Mouse (Mus musculus): ENCODE data around the gene Gab2. TPM values are rescaled to one million over a fixed set of nuclear protein-coding genes. Genes with fewer than 3 reads are reported as not detected.

The Gab2 gene
- polyA plus RNA-seq, 1 experiment from 2014 or later: 10.6 TPM

DNA sequence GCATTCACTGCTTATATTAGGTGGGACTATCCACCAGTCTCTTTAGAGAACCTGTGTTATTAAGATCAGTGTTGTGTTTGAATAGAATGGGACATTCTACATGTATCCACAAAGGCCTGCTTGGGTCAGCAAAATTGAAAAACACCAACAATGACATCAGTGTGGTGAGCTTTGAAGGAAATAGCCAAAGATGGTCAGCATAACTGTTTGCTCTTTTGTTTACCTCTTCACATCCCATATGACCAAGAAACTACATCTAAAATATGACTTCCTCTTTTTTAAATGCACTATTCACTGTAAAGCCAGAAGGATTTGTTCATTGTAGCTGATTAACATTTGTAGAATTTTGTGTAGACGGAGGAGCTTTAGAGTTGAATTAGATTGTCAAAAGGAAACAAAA is 82.9 kb downstream of the Gab2 start:
- Histone ChIP-seq H3K4me3 (no peak overlapping the region), H3K9me3 (no peaks in the 10 kb centered on the region), H3K27me3 (ENCODE audit: insufficient read depth, poor library complexity, severe bottlenecking) (no peaks in the 10 kb centered on the region), H3K27ac (no peak overlapping the region), H3K36me3 (no peaks in the 10 kb centered on the region), H3K4me1 (replicated peaks) (0 out of 2 replicates have a peak, but pooled peaks cover 4% of the 10 kb centered on the region)
- no peak for DNase-seq (ENCODE audit: low spot score)
- 61% methylated on average over 1 of the region's 1 CpGs for WGBS

DNA sequence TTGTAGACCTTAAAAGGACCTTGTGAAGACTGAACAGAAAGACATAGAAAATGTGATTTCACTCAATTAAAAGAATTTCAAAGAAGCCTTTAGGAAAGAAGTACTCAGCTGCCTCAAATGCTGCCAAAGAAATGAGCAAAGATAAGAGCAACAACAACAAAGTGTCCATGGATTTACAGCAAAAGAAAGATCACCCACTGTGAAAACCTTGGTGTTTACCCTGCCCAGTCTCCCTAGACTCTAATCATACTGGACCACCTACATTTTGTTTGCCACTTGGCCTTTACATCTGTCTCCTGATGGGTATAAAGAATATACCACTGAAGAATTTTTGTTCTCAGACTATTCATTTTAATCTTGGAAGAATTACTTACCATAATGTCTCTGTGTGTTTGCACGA is 89.7 kb downstream of the Gab2 start:
- 90% methylated on average over 1 of the region's 1 CpGs for WGBS
- no peak for DNase-seq (ENCODE audit: low spot score)
- Histone ChIP-seq H3K36me3 (no peaks in the 10 kb centered on the region), H3K9me3 (no peaks in the 10 kb centered on the region), H3K27me3 (ENCODE audit: insufficient read depth, poor library complexity, severe bottlenecking) (no peaks in the 10 kb centered on the region), H3K4me3 (no peak overlapping the region), H3K27ac (no peak overlapping the region), H3K4me1 (replicated peaks) (no peaks in the 10 kb centered on the region)

GRCm38 (mm10) chr7:97171719-97172118 is 90.3 kb downstream of the Gab2 start:
- H3K27ac ChIP-seq: no peak overlapping the region
- no peak for DNase-seq (ENCODE audit: low spot score)
- no peaks in the 10 kb centered on the region for H3K4me1 ChIP-seq (replicated peaks)
- H3K27me3 ChIP-seq (ENCODE audit: insufficient read depth, poor library complexity, severe bottlenecking): no peaks in the 10 kb centered on the region
- no peaks in the 10 kb centered on the region for H3K36me3 ChIP-seq
- 87% methylated on average over 4 of the region's 4 CpGs for WGBS
- H3K4me3 ChIP-seq: no peak overlapping the region
- no peaks in the 10 kb centered on the region for H3K9me3 ChIP-seq

DNA sequence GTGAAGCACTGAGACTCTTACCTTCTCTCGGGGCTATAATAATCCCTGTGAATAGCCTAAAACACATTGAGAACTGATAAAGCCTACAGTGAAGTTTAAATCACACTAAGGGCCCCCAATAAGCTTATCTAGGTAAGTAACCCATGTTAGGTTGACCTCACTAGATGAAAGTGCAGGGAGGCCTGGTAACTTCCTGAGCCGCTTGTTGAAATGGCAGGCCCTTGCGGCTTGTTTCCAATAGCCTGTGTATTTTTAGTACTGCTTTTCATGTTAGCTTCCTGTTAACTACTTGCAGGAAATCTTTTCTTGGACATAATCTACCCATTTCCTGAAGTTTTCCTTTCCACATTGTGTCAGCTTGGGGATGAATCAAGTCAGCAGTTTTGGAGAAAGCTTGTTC is 90.7 kb downstream of the Gab2 start:
- no peak overlapping the region for H3K4me3 ChIP-seq
- no peak overlapping the region for H3K27ac ChIP-seq
- 88% methylated on average over 3 of the region's 3 CpGs for WGBS
- no peaks in the 10 kb centered on the region for H3K27me3 ChIP-seq (ENCODE audit: insufficient read depth, poor library complexity, severe bottlenecking)
- no peak for DNase-seq (ENCODE audit: low spot score)
- no peaks in the 10 kb centered on the region for H3K9me3 ChIP-seq
- no peaks in the 10 kb centered on the region for H3K36me3 ChIP-seq
- no peaks in the 10 kb centered on the region for H3K4me1 ChIP-seq (replicated peaks)

DNA sequence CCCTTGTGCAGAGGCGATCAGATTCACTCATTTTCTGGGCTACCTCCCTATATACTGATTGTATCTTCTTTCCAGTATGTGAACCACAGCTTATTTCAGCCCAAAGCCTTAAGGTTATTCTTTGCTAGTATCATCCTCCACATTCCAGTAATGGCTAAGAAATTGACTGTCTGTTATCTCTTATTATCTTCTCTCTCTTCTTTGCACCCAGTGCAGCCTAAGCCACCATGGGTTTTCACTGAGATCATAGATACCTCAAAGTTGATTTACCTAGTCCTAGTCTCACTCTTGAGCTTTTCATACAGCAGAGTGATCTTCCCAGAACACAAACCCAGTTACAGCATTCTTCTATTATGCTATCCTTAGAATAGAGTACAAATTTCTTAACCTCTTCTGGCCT is 100.5 kb downstream of the Gab2 start:
- H3K36me3 ChIP-seq: no peaks in the 10 kb centered on the region
- peaks cover 9% of the 10 kb centered on the region for H3K4me1 ChIP-seq (replicated peaks)
- H3K4me3 ChIP-seq: no peak overlapping the region
- H3K27me3 ChIP-seq (ENCODE audit: insufficient read depth, poor library complexity, severe bottlenecking): no peaks in the 10 kb centered on the region
- DNase-seq (ENCODE audit: low spot score): no peak
- H3K27ac ChIP-seq: no peak overlapping the region
- no peaks in the 10 kb centered on the region for H3K9me3 ChIP-seq
- WGBS: 93% methylated on average over 1 of the region's 1 CpGs

GRCm38 (mm10) chr7:97183426-97183825 is 102.0 kb downstream of the Gab2 start:
- Histone ChIP-seq H3K4me3 (no peak overlapping the region), H3K27ac (peak overlapping the region; percentile 45; the same call in 1 of the 2 replicates), H3K9me3 (no peaks in the 10 kb centered on the region), H3K36me3 (no peaks in the 10 kb centered on the region), H3K4me1 (replicated peaks) (peaks cover 9% of the 10 kb centered on the region), H3K27me3 (ENCODE audit: insufficient read depth, poor library complexity, severe bottlenecking) (no peaks in the 10 kb centered on the region)
- 32% methylated on average over 4 of the region's 4 CpGs for WGBS
- no peak for DNase-seq (ENCODE audit: low spot score)

DNA sequence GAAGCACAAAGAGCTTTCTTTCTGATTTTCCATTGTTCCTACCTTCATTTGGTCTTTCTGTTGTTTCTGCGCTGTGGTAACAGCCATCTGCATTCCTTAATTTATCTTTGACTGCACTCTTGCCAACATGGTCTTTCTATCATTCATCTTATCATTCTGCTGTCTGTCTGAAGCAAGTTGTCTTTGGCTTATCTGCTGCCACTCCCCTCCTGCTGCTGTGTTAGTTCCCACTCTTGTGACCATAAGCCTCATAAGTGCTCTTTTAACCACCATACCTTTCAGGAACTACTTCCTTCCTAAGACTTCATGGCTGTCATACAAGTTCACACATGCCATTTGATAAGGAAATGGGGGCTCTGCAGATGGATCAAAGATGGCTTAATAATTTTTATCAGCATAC is 102.6 kb downstream of the Gab2 start:
- no peak for DNase-seq (ENCODE audit: low spot score)
- Histone ChIP-seq H3K4me3 (no peak overlapping the region), H3K27ac (peak overlapping the region; percentile 45; the same call in 1 of the 2 replicates), H3K36me3 (no peaks in the 10 kb centered on the region), H3K9me3 (no peaks in the 10 kb centered on the region), H3K4me1 (replicated peaks) (peaks cover 9% of the 10 kb centered on the region), H3K27me3 (ENCODE audit: insufficient read depth, poor library complexity, severe bottlenecking) (no peaks in the 10 kb centered on the region)
- 75% methylated on average over 1 of the region's 1 CpGs for WGBS

GRCm38 (mm10) chr7:97187387-97188081 is 106.1 kb downstream of the Gab2 start:
- Histone ChIP-seq H3K9me3 (no peaks in the 10 kb centered on the region), H3K27ac (no peak overlapping the region), H3K36me3 (no peaks in the 10 kb centered on the region), H3K4me3 (no peak overlapping the region), H3K27me3 (ENCODE audit: insufficient read depth, poor library complexity, severe bottlenecking) (no peaks in the 10 kb centered on the region), H3K4me1 (replicated peaks) (peaks cover 9% of the 10 kb centered on the region)
- DNase-seq (ENCODE audit: low spot score): no peak
- WGBS: 87% methylated on average over 2 of the region's 2 CpGs

- H3K9me3 ChIP-seq: no peaks in the 10 kb centered on the region
- H3K4me1 ChIP-seq (replicated peaks): peaks cover under 1% of the 10 kb centered on the region; the same call in 1 of the 2 replicates
- no peak overlapping the region for H3K4me3 ChIP-seq
- no peak overlapping the region for H3K27ac ChIP-seq
- DNase-seq (ENCODE audit: low spot score): no peak
- no peaks in the 10 kb centered on the region for H3K27me3 ChIP-seq (ENCODE audit: insufficient read depth, poor library complexity, severe bottlenecking)
- 71% methylated on average over 1 of the region's 1 CpGs for WGBS
- no peaks in the 10 kb centered on the region for H3K36me3 ChIP-seq
Measured at GRCm38 (mm10) chr7:97189116-97189515, 107.7 kb downstream of the Gab2 start.

DNA sequence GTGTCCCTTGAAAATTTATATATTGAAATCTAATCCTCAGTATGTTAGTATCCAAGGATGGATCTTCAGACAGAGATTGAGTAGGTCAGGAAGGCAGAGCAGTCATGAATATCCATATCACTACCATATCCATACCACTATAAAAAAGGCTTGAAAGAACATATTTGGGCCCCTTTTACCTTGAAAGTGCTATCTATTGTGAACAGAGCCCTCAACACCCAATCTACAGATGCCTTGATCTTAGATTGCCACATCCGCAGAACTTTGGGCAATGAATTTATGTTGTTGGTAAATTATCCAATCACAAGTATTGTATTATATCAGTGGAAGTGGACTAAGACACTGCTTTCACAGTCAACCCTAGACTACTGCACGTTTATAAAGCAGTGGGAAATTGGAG is 122.5 kb downstream of the Gab2 start:
- Histone ChIP-seq H3K36me3 (no peaks in the 10 kb centered on the region), H3K4me1 (replicated peaks) (no peaks in the 10 kb centered on the region), H3K27me3 (ENCODE audit: insufficient read depth, poor library complexity, severe bottlenecking) (no peaks in the 10 kb centered on the region), H3K27ac (no peak overlapping the region), H3K4me3 (no peak overlapping the region), H3K9me3 (no peaks in the 10 kb centered on the region)
- whole genome bisulfite sequencing: 85% methylated on average over 2 of the region's 2 CpGs
- DNase-seq (ENCODE audit: low spot score): no peak

- H3K4me3 ChIP-seq: no peak overlapping the region
- H3K4me1 ChIP-seq (replicated peaks): no peaks in the 10 kb centered on the region
- 89% methylated on average over 1 of the region's 1 CpGs for WGBS
- H3K9me3 ChIP-seq: no peaks in the 10 kb centered on the region
- no peaks in the 10 kb centered on the region for H3K36me3 ChIP-seq
- H3K27me3 ChIP-seq (ENCODE audit: insufficient read depth, poor library complexity, severe bottlenecking): no peaks in the 10 kb centered on the region
- no peak overlapping the region for H3K27ac ChIP-seq
- no peak for DNase-seq (ENCODE audit: low spot score)
Measured at GRCm38 (mm10) chr7:97208811-97209549, 127.6 kb downstream of the Gab2 start.

- no peak for DNase-seq (ENCODE audit: low spot score)
- no peaks in the 10 kb centered on the region for H3K4me1 ChIP-seq (replicated peaks)
- H3K27me3 ChIP-seq (ENCODE audit: insufficient read depth, poor library complexity, severe bottlenecking): no peaks in the 10 kb centered on the region
- no peaks in the 10 kb centered on the region for H3K9me3 ChIP-seq
- no peaks in the 10 kb centered on the region for H3K36me3 ChIP-seq
- H3K27ac ChIP-seq: no peak overlapping the region
- H3K4me3 ChIP-seq: no peak overlapping the region
Measured at GRCm38 (mm10) chr7:97210064-97210685, 128.8 kb downstream of the Gab2 start.

DNA sequence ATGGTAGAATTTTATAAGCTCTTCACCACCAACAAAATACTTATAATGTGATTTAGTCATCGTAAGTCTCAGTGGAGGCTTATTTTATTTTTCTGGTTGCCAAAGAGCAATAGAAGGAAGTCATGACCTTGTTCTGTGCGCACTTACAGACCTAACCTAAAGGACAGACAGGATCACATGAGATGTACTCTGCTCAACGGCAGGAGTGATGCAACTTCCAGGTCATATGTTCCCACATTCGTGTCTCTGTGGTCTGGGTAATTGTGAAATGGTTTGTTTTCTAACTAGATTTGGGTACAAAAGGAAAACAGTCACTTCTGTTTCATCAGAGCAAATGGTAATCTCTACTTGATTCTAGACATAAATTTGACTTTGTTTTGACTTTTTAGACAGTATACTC is 129.7 kb downstream of the Gab2 start:
- Histone ChIP-seq H3K4me3 (no peak overlapping the region), H3K27me3 (ENCODE audit: insufficient read depth, poor library complexity, severe bottlenecking) (no peaks in the 10 kb centered on the region), H3K4me1 (replicated peaks) (no peaks in the 10 kb centered on the region), H3K27ac (no peak overlapping the region), H3K9me3 (no peaks in the 10 kb centered on the region), H3K36me3 (no peaks in the 10 kb centered on the region)
- DNase-seq (ENCODE audit: low spot score): no peak
- 89% methylated on average over 4 of the region's 4 CpGs for whole genome bisulfite sequencing

Data from hindbrain, embryonic 10.5 days (tissue).